Mouse (Mus musculus): Measurements from ENCODE around the gene Kctd19.

Gene Kctd19

GRCm38 (mm10) chr8:105413391-105413790, at the start of gene Kctd19, which contains the start of gene Lrrc36:
TSS of gene Kctd19 (minus strand) at chr8:105413502.
TSS of gene Lrrc36 (plus strand) at chr8:105413571.
- no peak for DNase-seq (ENCODE audit: low spot score in 2 of 2)

DNA sequence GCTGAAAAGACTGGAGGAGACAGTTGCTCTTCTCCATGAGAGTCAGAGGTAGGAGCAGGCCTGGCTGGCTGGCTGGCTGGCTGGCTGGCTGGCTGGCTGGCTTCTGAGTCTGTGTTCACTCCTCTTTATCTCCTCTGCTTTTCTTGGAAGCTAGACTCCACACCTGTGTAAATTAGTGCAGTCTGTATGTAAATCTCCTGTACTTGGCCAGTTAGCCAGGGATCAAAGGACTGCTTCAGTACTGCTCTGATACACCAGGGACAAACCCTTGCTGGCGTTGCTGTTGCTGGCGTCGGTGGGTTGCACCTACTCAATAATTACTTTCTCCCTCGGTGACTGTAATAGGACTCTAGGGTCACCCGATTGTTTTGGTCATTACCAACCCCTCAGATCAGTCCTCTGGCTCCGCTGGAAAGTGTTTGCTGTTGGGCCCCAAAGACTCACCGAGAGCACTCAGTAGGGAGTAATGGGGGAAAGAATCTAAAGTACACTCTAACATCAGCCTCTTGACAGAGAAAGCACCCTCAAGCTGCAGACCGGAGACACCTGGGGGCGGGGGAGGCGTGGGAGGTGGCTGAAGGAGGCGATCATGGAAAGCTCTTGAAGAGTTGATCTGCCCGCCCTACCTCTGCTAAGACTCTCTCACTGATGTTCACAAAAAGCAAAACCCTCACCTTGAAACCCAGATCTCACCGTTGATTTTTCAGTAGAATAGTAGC, 47.9 kb upstream of the Kctd19 start:
- no peak for DNase-seq (ENCODE audit: low spot score in 2 of 2)

DNA sequence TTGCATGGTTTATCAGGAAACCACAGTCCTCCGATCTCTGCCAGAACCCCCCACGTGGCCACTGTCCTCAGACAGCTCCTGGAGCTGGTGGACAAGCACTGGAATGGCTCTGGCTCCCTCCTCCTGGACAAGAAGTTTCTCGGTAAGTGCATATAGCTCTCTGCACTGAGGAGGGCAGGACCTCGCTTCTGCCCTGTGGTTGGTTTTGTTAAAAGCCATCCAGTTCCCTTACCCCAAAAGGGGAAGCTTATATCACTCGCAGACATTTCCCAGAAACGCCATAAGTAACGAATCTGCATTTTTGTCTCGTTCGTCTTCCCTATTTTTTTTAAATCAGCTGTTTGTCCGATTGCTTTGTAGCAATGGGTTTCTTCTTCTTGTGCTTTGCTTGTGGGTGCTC, 41.9 kb upstream of the Kctd19 start:
- no peak for DNase-seq (ENCODE audit: low spot score in 2 of 2)

DNA sequence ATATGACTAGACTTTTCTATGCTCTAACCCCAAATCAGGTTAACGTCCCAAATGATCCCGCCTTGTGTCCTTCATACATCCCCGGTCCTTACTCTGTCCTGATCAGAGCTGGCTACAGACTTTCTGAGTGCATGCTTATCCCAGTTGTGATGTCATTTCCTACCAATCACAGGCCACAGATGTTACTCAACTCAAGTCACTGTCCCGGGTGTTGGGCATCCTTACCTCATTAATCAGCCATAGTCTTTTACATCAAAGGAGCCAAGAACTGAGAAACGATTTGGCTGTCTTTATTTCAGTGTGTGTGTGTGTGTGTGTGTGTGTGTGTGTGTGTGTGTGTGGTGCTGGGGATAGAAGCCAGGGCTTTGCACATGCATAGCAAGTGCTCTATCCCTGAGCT, 40.8 kb upstream of the Kctd19 start:
- DNase-seq (ENCODE audit: low spot score in 2 of 2) = no peak

GRCm38 (mm10) chr8:105453296-105453695, 40.0 kb upstream of the Kctd19 start:
- no peak for DNase-seq (ENCODE audit: low spot score in 2 of 2)

GRCm38 (mm10) chr8:105451903-105452603, 38.8 kb upstream of the Kctd19 start:
- DNase-seq (ENCODE audit: low spot score in 2 of 2) = no peak

GRCm38 (mm10) chr8:105450977-105451376, 37.7 kb upstream of the Kctd19 start:
- no peak for DNase-seq (ENCODE audit: low spot score in 2 of 2)

- DNase-seq (ENCODE audit: low spot score in 2 of 2) = no peak
Observed at GRCm38 (mm10) chr8:105448596-105448995, 35.3 kb upstream of the Kctd19 start.

DNA sequence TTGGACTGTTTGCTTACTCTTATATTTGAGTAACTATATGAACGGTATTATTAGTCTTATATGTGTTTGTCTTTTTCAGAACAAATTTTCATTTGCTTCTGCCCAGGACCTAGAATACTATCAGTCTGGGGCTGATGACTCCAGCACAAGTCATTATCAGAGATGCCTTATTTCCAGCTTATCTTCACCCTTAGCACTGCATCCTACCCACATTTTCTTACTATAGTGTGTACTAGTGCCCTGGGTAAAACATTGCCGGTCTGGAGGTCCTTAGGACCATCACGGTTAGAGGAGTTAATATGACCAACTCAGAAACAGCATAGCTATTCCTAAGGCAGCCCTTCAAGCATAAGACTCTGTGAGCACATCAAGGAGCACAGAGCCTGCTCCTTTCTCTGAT, 34.9 kb upstream of the Kctd19 start:
- DNase-seq (ENCODE audit: low spot score in 2 of 2) = no peak

DNA sequence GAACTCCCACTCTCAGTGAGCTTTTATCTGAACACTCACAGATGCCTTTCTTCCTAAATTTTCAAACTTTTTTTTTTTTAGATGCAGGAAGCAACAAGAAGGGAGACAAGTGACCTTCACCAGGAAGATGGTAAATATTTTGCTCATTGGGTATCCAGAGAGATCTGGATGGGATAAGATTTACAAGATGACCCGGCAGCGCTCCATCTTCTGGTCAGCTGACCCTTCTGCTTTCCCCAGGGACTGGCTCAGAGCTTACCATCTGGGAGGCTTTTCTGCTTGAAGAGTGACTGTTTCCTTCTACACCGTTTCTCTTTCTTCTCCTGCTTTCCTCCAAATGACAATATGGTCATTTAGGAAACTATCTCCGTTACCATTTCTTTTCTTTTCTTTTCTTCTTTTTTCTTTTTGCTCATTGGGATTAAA, 32.8 kb upstream of the Kctd19 start:
- no peak for DNase-seq (ENCODE audit: low spot score in 2 of 2)

GRCm38 (mm10) chr8:105445296-105446126, 32.2 kb upstream of the Kctd19 start:
- DNase-seq (ENCODE audit: low spot score in 2 of 2) = no peak

DNA sequence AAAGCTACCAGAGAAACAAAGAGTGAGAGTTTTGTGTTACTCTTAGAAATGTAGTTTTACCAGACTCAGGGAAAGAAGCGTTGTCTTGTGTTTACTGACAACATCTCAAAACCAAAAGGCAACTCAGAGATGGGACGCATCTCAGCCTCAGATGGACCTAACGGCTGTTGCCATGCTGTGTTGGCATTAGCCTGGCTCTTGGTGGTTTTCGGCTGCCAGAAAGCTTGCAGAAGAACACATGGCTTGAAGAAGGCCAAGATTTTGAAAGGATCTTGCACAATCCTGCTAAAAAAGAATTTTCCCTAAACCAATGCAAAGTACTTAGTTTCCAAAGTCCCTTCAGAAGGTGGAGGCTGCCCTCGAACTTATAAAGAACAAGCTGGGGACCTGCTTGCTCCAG, 29.4 kb upstream of the Kctd19 start:
- no peak for DNase-seq (ENCODE audit: low spot score in 2 of 2)

DNA sequence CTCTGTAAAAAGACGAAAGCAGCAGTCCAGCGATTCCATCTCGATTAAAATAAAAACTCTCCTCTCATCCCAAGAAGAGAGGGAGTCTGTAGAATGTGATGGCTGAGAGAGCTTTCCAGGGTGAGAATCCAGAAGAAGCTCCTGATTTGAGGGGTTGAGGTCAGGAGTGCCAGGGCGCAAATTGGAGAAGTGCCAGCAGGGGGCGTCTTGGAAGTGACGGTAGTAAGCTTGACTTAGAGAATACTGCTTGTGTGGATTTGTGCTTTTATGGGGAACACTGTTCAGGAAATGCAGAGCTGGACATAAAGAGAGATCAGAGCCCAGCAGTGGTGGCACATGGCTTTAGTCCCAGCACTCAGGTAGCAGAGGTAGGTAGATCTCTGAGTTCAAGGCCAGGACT, 28.1 kb upstream of the Kctd19 start:
- DNase-seq (ENCODE audit: low spot score in 2 of 2) = no peak

- DNase-seq (ENCODE audit: low spot score in 2 of 2) = no peak
Observed at GRCm38 (mm10) chr8:105438865-105439264, 25.6 kb upstream of the Kctd19 start.

DNA sequence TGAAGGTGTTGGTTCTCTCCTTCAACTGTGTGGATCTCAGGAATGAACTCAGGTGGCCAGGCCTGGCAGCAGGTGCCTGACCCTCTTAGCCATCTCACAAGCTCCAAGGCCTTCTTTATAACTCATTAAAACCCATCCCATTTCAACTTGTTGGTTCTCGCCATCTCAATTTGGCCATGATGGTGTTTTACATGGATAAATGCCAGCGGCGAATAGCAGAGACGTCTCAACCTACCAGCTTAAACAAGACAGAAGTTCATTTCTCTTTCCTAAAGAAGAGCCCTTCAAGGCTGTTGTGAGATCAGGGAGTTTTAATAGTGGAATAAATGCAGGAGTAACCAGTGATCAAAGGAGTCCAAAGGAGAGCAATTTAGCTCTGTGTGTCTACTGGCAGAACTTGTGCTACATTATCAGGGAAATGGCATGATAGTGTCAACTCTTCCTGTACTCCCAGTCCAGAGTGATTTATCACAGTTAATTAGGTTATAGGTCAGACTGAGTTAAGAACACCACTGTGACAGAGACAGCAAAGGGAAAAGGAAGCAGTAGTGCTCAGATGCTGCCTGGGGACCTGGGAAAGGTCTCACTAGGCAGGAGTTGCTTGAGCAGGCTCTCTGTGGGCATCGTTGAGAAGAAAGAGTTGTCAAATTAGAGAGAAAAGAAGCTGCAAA, 23.9 kb upstream of the Kctd19 start:
- DNase-seq (ENCODE audit: low spot score in 2 of 2) = no peak

- no peak for DNase-seq (ENCODE audit: low spot score in 2 of 2)
Observed at GRCm38 (mm10) chr8:105436218-105436617, 22.9 kb upstream of the Kctd19 start.

- DNase-seq (ENCODE audit: low spot score in 2 of 2) = no peak
Observed at GRCm38 (mm10) chr8:105434136-105434535, 20.8 kb upstream of the Kctd19 start.

DNA sequence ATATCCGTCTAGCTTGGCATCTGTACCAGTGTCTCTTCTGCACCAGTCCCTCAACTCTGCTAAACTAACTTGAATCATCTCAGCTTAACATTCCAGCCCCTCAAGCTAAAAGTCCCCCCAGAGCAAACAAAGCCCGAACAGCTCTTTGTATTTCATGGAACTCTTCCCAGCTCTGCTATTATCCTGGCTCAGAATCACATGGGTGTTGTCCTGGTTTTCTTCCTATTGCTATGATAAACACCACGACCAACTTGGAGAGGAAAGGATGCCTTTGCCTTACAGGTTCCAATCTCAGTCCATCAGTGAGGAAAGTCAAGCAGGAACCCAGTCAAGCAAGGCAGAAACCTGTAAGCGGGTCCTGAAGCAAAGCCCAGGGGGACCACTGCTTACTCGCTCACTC, 20.2 kb upstream of the Kctd19 start:
- no peak for DNase-seq (ENCODE audit: low spot score in 2 of 2)

DNA sequence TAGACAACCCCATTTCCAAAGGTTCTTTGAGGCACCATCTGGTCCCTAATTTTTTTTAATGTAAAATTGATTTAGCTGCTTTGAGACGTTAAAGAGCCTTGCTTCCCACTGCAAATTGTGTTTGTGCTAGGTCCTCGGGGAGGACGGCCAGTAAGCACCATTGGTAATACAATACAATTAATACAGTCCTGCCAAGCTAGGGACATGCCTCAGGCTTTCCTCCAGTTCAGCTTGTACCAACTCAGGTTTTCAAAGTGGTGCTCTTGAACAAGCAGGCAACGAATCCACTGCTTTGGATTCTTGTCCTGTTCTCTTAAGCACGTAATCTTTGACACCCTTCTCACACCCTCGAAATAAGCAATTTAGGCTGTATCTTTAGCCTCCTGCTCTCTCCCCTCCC, 19.7 kb upstream of the Kctd19 start:
- DNase-seq (ENCODE audit: low spot score in 2 of 2) = no peak

- no peak for DNase-seq (ENCODE audit: low spot score in 2 of 2)
Observed at GRCm38 (mm10) chr8:105431743-105432515, 18.6 kb upstream of the Kctd19 start.

GRCm38 (mm10) chr8:105426878-105427277, 13.6 kb upstream of the Kctd19 start:
- DNase-seq (ENCODE audit: low spot score in 2 of 2) = no peak

Data from frontal cortex, postnatal 14 days (tissue).